Mouse (Mus musculus): ENCODE measurements around the gene Clybl. TPM values are rescaled to one million over a fixed set of nuclear protein-coding genes. Genes with fewer than 3 reads are reported as not detected.

The Clybl gene
- total RNA-seq, 2 experiments from 2014 or later = 22.9 to 28.7 TPM

DNA sequence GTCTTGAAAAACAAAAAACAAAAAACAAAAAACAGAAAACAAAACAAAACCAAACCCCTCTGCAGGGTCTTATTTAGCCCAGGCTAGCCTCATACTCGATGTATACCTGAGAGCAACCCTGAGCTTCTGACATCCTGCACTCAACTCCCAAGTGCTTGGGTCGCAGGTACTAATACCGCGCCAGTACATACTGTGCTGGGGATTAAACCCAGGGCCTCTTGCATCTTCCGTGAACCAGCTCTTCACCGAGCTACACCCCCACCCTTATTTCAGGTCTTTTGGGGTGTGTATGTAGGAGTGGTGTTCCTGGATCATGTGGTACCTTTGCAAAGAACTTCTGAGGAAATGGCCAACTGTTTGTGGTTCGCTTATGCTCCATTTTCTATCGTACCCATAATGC is 13.1 kb downstream of the Clybl start:
- DNase-seq (ENCODE audit: low spot score in 2 of 2) = no peak

DNA sequence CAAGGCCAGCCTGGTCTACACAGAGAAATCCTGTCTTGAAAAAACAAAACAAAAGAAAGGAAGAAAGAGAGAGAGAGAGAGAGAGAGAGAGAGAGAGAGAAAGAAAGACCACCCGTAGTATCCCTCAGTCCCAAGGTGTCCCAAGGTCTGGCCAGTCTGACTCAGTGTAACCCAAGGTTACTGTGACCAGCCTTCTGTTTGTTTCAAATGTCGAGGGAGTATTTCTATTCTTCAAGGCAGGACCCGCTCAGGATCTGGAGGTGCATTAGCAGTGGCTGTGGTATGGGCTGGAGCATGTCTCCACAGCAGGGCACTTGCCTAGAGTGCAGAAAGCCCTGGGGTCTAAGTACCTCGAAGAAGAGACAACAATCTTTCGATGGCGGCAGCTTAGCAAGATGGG is 15.3 kb downstream of the Clybl start:
- no peak for DNase-seq (ENCODE audit: low spot score in 2 of 2)

DNA sequence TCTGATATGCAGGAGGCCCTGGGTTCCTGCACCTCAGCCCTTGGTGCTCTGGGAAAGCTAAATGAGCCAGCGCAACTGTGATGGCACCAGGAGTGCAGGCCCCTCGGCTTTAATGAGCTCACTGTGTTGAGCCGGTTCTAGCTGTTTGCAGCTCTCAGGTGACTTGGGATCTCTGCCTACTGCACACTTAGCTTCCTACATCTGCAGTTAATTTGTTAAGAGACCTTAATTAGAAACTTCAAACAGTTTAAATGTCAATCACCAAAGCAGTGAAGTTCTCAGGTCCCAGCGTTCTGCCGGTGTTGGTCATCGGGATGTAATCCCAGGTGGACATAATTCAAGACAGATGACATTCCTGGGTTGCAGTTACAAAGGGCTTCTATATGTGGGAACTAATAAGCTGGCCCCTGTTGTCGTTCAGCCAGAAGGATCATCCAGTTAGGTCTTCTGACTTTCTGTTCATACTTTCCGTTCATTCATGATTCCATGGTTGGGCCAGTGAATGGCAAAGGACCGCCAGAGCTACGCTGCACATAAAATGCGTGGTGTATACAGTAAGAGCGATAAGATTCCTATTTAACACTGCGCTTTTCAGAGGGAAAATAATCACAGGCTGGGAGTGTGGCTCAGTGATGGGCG is 18.9 kb downstream of the Clybl start:
- DNase-seq (ENCODE audit: low spot score in 2 of 2) = no peak

DNA sequence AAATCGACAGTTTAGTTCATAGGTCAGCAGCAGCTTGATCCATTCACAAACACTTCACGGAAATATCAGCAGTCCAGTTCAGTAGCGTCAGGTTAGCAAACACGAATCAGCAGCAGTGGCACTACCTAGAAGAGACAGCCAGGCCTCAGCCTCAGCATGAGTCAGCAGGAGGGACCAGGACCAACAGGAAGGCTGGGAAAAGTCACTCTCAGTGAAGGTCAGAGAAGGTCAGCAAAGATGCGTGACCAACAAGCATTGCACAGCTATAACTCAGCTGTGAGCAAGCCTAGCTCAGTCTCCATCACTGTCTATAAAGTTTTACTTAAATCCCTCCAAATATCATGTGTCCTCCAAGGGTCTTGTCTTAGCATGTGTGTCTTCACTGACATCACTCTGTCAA is 27.7 kb downstream of the Clybl start:
- DNase-seq (ENCODE audit: low spot score in 2 of 2) = no peak

DNA sequence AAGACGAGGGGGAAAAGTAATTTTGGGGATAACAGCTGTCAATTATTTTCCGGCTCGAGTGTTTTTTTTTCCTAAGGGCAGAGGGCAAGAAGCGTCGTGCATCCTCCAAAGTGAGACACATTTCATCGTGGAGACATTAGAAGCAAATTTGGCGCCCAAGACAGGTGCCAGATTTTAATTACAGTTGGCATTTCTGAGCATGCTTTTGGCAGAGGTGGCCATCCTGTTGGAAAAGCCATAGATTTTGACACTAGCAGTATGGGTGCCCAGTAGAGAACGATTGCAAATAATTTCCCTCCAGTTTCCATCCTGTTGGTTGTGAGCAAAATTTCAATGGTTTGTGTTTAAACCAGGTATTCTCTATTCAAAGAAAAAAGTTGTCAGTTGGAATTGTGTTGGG is 32.1 kb downstream of the Clybl start:
- no peak for DNase-seq (ENCODE audit: low spot score in 2 of 2)

DNA sequence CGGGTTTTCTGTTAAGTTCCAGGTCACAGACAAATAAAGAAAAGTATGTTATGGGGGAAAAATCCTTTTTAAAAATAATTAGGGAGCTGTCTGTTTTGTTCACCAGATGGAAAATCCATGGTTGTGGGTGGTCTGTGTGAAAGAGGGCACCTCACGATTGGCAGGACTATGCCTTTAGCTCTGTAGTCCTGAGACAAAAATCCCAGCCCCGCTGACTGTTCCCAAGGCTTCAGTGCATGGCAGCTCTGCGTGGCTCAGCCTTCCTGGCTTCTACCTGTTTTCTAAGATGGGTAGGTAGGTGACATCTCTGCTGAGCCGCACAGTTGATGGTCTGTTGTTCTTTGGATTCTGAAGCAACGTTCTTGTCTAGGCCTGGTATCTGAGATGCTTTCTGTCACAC is 32.6 kb downstream of the Clybl start:
- DNase-seq (ENCODE audit: low spot score in 2 of 2) = no peak

DNA sequence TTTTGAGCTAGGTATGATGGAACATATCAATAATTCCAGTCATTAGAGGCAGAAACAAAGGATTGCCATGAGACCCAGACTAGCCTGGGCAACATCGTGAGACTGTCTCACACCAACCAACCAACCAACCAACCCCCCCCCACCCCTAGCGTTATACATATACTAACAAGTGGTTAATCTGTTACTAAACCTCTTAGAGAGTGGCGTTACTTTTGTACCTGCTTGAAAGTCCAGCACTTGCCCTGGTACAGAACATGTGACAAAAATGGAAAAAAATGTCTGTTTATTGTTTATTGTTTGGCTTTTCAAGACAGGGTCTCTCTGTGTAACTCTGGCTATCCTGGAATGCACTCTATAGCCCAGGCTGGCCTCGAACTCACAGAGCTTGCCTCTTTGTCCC is 35.7 kb downstream of the Clybl start:
- DNase-seq (ENCODE audit: low spot score in 2 of 2) = no peak

DNA sequence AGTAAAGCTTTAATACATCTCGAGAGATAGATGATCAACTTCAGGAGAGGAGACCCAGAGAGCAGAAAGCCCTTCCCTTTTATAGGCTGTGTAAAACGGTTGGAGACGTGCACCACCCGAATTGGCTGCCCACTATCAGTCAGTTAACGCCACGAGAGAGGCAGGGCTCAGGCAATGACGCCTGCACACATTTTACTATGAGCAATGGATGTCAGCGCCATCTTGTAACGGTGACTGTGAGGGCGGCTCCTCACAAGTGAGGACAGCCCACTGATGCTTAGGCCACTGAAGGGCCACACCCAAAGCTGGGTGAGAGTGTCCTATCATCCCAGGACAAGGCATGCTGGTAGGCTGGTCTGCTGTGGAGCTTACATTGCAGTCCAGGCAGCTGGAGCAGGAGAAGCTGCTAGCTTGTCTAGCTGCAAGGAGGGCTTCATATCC is 41.5 kb downstream of the Clybl start:
- no peak for DNase-seq (ENCODE audit: low spot score in 2 of 2)

DNA sequence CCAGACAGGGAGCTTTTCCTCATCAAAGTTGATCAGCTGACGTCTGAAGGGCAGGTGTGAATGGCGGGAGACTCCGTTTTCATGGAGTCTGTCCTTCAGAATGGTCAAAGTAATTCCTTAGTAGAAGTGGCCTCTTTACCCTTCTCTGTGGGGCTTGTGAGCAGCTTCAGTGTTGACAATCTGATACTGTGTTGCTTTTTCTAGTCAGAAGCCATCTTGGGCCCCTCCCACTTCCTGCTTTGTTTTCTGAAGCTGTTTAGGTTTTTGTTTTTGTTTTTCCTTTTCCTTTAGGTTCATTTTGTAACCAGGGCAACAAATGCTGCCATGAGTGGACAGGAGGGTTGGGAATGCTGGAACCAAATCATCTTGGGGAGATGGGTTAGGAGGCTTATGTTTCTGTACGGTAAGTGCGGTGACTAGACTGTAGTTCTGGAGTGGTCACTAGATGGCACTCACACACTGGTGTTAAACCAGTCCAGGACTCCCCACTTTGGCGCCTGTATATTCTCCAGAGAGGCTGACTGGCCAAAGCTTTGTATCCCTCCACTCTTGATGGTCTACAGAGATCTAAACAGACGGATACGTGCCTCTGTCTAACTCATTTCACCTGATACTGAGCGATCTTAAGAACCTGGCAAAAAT is 42.1 kb downstream of the Clybl start:
- peak; percentile 77 to 85 for DNase-seq (ENCODE audit: low spot score in 2 of 2)

DNA sequence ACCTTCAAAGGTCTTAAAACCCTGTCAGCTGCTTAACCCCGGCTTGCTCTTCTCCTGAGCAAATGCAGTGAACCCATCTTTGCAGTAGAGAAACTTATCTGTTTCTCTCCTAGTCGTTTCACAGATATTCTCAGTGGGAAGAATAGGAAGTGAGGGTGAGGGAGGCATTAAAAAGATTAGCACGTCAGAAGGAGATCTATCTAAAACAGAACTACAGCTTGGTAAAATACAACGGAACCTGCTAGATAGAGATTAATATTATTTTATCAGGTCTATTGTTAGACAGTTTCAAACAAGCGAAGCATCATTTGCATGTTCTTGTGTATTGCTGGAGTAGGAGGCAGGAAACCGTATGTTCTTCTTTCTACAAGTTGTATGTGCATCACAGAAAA is 42.6 kb downstream of the Clybl start:
- no peak for DNase-seq (ENCODE audit: low spot score in 2 of 2)

DNA sequence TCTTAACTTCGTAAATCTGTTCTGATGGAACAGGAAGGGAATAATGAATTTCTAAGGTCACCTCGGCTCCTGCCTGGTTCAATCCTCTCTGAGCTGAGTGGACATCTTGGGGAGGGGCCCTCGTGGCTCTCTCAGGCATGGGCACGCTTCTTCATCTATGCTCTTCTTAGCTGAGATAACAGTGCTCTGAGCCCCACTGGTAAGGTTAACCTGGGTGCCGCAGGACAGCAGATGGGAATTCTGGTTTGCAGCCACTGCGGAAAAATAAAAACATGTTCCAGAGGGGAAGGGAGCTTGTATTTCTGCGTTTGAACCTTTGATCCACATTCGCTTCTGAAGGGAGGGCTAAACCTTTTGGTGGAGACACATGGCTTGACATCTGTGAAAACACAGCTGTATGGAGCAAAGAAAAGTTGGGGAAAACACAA is 43.0 kb downstream of the Clybl start:
- DNase-seq (ENCODE audit: low spot score in 2 of 2) = no peak

DNA sequence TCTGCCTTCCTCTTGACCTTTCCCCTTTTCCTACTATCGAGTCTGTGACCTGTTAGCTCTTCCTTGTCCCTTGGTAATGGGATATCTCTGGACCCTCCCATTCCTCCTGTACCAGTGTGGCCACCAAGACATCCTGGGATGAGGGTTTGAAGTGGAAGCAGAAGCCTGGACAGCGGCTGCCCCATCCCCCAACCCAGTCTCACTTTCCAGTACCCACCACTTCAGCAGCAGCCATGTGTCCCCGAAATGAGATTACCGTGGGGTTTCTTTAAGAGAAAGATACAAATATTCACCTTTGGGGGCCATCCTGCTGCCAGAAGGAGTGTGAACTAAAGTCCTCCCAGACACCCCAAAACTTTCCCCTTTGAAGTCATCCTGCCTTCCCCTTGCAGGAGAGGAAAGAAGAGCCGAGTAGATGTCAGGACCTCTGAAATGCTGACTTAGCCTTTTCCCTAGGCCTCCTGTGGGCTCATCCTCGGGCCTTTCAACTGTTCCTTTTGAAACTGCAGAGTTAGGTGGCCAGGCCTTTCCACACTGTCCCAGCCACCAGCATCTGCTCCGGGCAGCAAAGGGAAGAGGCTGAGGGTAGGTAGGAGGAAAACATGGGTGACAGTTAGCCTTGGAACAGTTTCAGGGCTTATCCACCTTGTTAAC is 44.1 kb downstream of the Clybl start:
- DNase-seq (ENCODE audit: low spot score in 2 of 2) = no peak

DNA sequence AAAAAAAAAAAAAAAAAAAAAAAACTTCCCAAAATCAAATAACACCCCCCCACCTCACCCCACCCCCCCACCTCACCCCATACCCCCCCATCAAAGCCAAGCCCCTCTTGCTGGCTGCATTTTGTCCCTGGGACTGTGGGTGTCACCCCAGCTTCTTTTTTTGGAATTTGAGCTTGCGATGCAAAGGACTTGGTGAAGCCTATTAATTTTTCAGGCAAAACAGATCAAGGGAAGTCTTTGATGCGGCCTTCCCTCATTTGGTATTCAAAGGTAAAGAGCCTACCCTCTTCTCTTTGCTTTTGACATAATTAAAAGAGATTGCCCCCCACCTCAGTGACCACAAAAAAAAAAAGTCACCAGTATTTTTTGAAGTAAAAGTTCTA is 44.6 kb downstream of the Clybl start:
- DNase-seq (ENCODE audit: low spot score in 2 of 2) = no peak

DNA sequence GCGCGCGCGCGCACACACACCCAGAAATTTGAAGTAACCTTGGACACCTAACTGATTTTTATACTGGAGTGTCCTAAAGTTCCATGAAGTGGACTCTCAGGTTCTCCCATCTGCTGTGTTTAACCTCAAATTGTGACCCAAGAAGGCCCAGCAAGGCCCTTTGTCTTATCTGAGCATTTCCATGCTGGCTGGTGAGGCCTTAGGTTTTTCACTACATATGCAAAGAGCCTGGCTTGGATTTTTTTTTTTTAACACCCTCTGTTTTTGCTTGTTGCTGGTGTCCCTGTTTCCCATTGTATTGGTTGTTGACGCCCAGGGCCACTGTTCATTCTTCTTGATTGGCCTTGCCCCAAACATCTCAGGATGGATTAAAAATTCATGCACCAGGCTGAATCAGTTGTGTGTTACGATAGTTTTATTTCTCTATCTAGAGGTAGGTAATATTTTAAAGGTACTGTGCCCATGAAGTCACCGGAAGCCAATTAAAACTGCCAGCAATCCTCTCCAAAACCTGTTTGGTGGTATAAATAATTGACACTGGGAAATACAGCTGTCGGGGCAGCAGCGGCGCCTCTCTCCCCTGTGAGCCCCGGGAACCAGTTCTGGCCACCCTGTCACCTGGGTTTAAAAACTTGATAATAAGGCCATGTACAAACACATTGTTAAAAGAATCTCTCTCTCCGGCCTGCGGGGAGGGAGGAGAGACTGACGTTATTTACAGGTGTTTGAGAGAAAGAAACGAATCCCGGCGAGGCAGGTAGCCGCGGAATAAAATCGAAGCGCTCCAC is 45.4 kb downstream of the Clybl start:
- no peak for DNase-seq (ENCODE audit: low spot score in 2 of 2)

DNA sequence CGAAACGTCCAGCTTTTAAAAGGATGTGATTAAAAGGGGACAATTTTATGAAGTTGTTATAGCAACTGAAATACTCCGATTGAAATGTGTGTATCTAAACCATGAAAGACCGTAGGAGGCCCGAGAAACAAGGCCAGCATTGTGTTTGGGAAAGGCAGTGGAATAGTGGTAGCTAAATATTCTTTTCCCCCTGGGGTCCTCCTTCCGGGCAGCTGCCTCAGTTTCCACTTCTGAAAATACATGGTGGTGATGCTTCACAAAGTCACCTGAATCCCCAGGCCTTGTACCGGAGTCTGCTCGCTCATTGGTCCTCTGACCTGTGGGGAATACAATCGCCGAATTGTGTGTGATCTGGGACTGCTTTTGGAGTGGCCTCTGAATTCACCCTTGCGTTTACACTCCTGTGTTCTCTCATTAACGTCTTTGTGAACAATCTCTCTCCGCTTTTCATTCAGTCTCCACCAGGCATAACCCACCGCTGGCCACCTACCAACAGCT is 46.0 kb downstream of the Clybl start:
- no peak for DNase-seq (ENCODE audit: low spot score in 2 of 2)

DNA sequence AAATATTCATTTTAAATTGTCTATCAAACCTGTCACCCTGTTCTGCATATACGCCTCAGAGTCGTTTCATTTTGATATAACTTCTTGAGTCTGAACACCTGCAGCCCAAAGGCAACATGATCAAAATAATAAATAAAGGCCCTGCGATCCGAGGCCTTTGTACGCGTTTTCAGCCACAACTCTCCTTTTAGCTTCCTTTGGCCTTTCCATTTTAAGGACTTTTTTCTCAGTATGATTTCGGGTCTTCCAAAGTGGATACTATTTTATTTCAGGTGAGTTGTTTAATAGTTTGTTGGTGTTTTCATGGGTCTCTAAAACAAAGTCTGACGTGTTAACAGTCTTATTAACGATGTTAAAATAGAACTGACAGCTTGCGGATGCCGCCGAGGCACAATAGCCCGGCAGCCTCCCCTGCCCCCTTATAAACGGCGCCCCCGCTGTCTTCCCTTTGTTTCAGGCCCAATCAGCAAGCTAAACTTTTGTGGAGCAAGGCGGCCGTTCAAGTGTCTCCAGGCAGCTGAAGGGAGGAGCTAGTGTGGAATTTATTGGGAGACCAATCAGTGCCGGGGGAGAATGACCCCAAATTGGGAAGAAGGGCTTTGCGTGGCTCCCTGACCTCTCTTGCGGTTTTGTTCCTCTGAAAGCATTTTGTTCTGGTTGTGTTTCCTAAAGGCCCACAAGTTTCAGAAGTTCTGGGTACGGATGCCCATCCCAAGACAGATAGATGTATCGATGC is 47.5 kb downstream of the Clybl start:
- no peak for DNase-seq (ENCODE audit: low spot score in 2 of 2)

DNA sequence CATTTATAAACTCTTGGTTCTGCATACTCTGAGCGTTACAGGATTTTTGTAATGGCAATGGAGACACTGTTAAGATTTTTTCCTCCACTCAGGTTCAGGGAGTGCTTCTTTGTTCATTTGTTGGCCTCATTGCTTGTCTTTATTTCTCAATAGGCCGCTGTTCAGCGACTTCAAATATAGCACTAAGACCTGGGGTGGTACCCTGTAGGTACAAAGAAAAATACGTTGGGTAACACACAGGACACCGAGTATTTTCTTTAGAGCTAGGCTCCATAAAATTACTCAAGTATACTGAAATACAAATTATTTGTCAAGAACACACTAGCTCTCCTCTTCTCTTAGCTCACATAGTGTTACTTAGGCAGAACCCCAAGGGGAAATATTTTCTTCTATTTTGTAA is 48.5 kb downstream of the Clybl start:
- no peak for DNase-seq (ENCODE audit: low spot score in 2 of 2)

DNA sequence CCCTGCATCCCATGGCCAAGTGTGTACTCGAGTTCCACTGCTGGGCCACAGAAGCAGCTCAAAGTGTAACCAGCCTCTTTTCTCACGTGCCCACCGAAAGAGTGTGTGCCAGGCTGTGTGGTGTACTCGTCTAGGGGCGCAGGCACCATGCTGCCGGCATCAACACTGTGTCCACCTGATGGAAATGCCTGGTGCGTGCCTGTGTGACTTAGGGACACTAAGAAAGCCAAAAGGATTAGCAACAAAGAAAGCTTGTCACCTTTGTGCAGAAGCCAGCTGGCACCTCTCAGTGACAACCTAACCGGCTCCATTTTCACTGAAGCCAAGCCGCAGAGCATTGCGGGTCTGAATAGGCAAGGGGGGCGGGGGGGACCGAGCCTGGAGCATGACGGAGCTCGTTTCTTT is 49.1 kb downstream of the Clybl start:
- no peak for DNase-seq (ENCODE audit: low spot score in 2 of 2)

DNA sequence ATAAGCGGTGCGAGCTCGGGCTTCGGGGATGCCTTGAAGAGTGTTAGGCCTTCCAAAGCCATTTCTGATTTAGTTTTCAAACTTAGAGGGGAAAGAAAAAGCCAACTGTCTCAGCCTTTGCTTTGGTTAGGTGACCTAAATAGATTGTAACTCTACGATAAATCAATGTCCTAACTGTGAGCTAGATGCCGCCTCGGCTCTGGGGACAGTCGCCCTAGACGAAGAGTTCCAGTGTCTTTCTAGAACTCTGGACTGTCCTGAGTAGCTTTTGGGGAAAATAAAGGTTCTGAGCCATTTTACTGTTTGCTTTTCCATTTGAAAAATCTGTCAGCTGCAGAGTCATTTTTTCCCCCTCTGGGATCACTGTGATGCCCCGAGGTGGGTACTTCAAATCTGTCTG is 49.6 kb downstream of the Clybl start:
- no peak for DNase-seq (ENCODE audit: low spot score in 2 of 2)

DNA sequence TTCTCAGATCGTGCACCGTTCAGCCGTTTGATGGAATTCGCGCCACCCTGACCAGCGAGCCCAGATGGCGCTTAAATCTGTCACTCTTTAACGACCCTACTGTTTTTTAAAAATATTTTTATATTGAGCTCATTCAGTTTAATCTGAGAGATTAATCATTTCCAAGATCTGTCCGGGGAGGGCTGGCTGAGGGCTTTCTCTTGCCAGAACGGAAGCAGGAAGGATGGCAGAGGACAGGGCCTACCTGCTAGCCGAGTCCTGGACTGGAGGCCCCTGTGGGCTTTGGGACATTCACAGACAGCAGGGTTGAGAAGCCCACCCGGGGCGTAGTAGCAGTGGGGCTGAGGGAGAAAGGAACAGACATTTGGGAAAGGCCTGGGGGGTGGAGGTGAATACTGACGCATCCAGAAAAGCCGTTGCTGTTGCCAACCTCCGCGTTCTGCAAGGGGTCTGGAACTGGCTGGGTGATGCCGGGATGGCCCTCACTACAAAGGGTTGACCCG is 51.8 kb downstream of the Clybl start:
- DNase-seq (ENCODE audit: low spot score in 2 of 2) = no peak

DNA sequence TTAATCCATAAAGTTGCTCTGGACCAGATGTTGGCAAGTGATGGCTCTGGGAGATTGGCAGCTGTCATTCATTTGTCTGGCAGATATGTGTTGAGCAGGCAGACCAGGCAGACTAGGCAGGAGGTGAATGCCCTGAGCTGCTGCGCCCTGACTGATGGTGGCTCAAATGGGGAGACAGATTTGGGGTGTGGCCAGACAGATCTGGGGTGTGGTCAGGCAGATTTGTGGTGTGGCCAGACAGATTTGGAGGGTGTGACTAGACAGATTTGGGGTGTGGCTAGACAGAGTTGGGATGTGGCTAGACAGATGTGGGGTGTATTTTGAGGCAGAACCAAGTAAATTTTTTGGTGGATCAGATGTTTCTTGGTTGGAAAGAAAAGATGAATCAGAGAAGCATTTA is 62.4 kb downstream of the Clybl start:
- DNase-seq (ENCODE audit: low spot score in 2 of 2) = no peak
